Mouse (Mus musculus): ENCODE measurements around the gene Ebpl. TPM values are rescaled to one million over a fixed set of nuclear protein-coding genes. Genes with fewer than 3 reads are reported as not detected.
A peak's percentile ranks its signal among the peaks of the same experiment; 100 is the strongest.

Gene Ebpl
- polyA plus RNA-seq, 1 experiment = 5.1 TPM

DNA sequence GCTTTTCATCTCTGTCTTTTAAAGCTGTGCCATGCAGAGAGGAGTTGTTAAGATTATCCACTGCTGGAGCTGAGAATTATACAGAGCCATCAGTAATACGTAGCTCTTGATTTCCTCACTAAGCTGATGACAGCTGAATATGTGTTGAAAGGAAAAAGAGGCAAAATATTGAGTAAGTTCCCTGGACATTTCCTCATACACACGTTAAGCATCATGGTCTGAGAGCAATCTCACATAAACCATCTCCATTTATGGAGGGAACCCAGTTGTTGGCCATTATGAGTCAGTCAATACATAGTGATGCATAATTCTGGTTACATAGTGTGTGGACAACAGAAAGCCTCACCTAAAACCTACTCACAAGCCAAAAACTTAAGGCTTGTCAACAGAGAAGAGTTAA is 57.8 kb downstream of the Ebpl start:
- TF ChIP-seq CTCF (IDR thresholded peaks at IDR 0.05; ENCODE audit: borderline replicate concordance, insufficient read depth, low read depth, low read length) (no peak), POLR2A (IDR thresholded peaks at IDR 0.05; ENCODE audit: borderline replicate concordance, insufficient read depth, low read length) (no peak)
- Histone ChIP-seq H3K27ac (ENCODE audit: insufficient read depth, low read length) (no peak overlapping the region), H3K27me3 (ENCODE audit: control insufficient read depth, insufficient read depth, low read length) (no peaks in the 10 kb centered on the region), H3K4me3 (replicated peaks; ENCODE audit: insufficient read depth, low read depth, low read length) (no peak overlapping the region), H3K4me1 (ENCODE audit: control insufficient read depth, insufficient read depth, low read length) (no peaks in the 10 kb centered on the region)
- 88% methylated on average over 2 of the region's 2 CpGs for WGBS
- no peak for DNase-seq

GRCm38 (mm10) chr14:61301323-61301722 is 58.9 kb downstream of the Ebpl start:
- Histone ChIP-seq H3K27me3 (ENCODE audit: control insufficient read depth, insufficient read depth, low read length) (no peaks in the 10 kb centered on the region), H3K4me1 (ENCODE audit: control insufficient read depth, insufficient read depth, low read length) (no peaks in the 10 kb centered on the region), H3K4me3 (replicated peaks; ENCODE audit: insufficient read depth, low read depth, low read length) (no peak overlapping the region), H3K27ac (ENCODE audit: insufficient read depth, low read length) (no peak overlapping the region)
- WGBS = 51% methylated on average over 2 of the region's 2 CpGs
- TF ChIP-seq POLR2A (IDR thresholded peaks at IDR 0.05; ENCODE audit: borderline replicate concordance, insufficient read depth, low read length) = no peak
- no peak for TF ChIP-seq CTCF (IDR thresholded peaks at IDR 0.05; ENCODE audit: borderline replicate concordance, insufficient read depth, low read depth, low read length)
- no peak for DNase-seq

GRCm38 (mm10) chr14:61299810-61300209 is 60.4 kb downstream of the Ebpl start:
- Histone ChIP-seq H3K4me1 (ENCODE audit: control insufficient read depth, insufficient read depth, low read length) (no peaks in the 10 kb centered on the region), H3K27me3 (ENCODE audit: control insufficient read depth, insufficient read depth, low read length) (no peaks in the 10 kb centered on the region), H3K27ac (ENCODE audit: insufficient read depth, low read length) (no peak overlapping the region), H3K4me3 (replicated peaks; ENCODE audit: insufficient read depth, low read depth, low read length) (no peak overlapping the region)
- TF ChIP-seq POLR2A (IDR thresholded peaks at IDR 0.05; ENCODE audit: borderline replicate concordance, insufficient read depth, low read length) = no peak
- TF ChIP-seq CTCF (IDR thresholded peaks at IDR 0.05; ENCODE audit: borderline replicate concordance, insufficient read depth, low read depth, low read length) = no peak
- no peak for DNase-seq
- WGBS = 88% methylated on average over 6 of the region's 6 CpGs

DNA sequence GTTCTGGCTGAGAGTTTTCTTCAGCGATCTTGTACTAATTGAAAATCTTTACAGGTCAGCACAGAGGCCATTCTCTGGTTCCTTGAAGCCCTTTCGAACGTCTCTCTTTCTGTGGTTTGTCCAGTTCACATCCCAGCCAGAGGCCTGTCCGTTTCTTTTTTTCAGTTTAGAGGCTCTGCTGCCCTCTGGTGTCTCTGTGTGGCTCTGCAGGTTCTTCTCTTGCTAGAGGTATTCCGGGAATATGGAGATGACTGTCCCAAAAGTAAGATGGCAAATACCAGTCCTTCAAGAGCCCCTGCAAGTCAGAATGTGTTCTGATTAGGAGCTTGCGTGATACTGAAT is 65.5 kb downstream of the Ebpl start:
- TF ChIP-seq CTCF (IDR thresholded peaks at IDR 0.05; ENCODE audit: borderline replicate concordance, insufficient read depth, low read depth, low read length) = peak; percentile 50
- no peak for TF ChIP-seq POLR2A (IDR thresholded peaks at IDR 0.05; ENCODE audit: borderline replicate concordance, insufficient read depth, low read length)
- whole genome bisulfite sequencing = 13% methylated on average over 6 of the region's 6 CpGs
- peak; percentile 42 to 66 for DNase-seq
- Histone ChIP-seq H3K4me3 (replicated peaks; ENCODE audit: insufficient read depth, low read depth, low read length) (no peak overlapping the region), H3K27ac (ENCODE audit: insufficient read depth, low read length) (no peak overlapping the region), H3K27me3 (ENCODE audit: control insufficient read depth, insufficient read depth, low read length) (no peaks in the 10 kb centered on the region), H3K4me1 (ENCODE audit: control insufficient read depth, insufficient read depth, low read length) (no peaks in the 10 kb centered on the region)

- no peaks in the 10 kb centered on the region for H3K27me3 ChIP-seq (ENCODE audit: control insufficient read depth, insufficient read depth, low read length)
- TF ChIP-seq CTCF (IDR thresholded peaks at IDR 0.05; ENCODE audit: borderline replicate concordance, insufficient read depth, low read depth, low read length) = peak; percentile 62
- no peak for TF ChIP-seq POLR2A (IDR thresholded peaks at IDR 0.05; ENCODE audit: borderline replicate concordance, insufficient read depth, low read length)
- WGBS = 48% methylated on average over 16 of the region's 16 CpGs
- peak; percentile 65 to 73 for DNase-seq
- H3K4me3 ChIP-seq (replicated peaks; ENCODE audit: insufficient read depth, low read depth, low read length) = no peak overlapping the region
- no peaks in the 10 kb centered on the region for H3K4me1 ChIP-seq (ENCODE audit: control insufficient read depth, insufficient read depth, low read length)
- no peak overlapping the region for H3K27ac ChIP-seq (ENCODE audit: insufficient read depth, low read length)
Measured at GRCm38 (mm10) chr14:61293884-61294737, 66.1 kb downstream of the Ebpl start.

DNA sequence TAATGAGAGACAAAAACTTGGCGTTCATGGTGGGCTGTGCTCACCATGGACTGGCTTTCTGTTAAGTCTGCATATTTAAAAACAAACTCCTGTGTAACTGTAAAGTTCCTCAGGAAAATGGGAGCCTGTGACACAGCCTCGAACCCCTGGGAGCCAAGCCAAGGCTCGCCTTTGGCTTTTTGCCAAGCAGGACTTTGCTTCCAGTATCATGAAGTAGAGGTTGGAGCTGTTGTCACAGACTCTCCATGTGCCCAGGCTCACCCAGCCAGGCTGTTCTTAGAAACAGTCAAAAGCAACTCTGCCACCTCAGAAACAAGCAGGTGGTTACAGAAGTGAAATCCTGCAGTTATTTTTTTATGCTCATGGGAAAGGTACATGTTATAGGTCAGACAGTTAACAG is 69.6 kb downstream of the Ebpl start:
- Histone ChIP-seq H3K27ac (ENCODE audit: insufficient read depth, low read length) (no peak overlapping the region), H3K4me1 (ENCODE audit: control insufficient read depth, insufficient read depth, low read length) (no peaks in the 10 kb centered on the region), H3K4me3 (replicated peaks; ENCODE audit: insufficient read depth, low read depth, low read length) (no peak overlapping the region), H3K27me3 (ENCODE audit: control insufficient read depth, insufficient read depth, low read length) (no peaks in the 10 kb centered on the region)
- WGBS = 20% methylated on average over 3 of the region's 3 CpGs
- TF ChIP-seq POLR2A (IDR thresholded peaks at IDR 0.05; ENCODE audit: borderline replicate concordance, insufficient read depth, low read length) (no peak), CTCF (IDR thresholded peaks at IDR 0.05; ENCODE audit: borderline replicate concordance, insufficient read depth, low read depth, low read length) (no peak)
- DNase-seq = peak; percentile 30 to 41

GRCm38 (mm10) chr14:61288606-61289286 is 71.5 kb downstream of the Ebpl start:
- 81% methylated on average over 19 of the region's 19 CpGs for WGBS
- H3K27ac ChIP-seq (ENCODE audit: insufficient read depth, low read length) = no peak overlapping the region
- H3K4me1 ChIP-seq (ENCODE audit: control insufficient read depth, insufficient read depth, low read length) = no peaks in the 10 kb centered on the region
- no peak for DNase-seq
- no peak for TF ChIP-seq POLR2A (IDR thresholded peaks at IDR 0.05; ENCODE audit: borderline replicate concordance, insufficient read depth, low read length)
- no peak for TF ChIP-seq CTCF (IDR thresholded peaks at IDR 0.05; ENCODE audit: borderline replicate concordance, insufficient read depth, low read depth, low read length)
- no peak overlapping the region for H3K4me3 ChIP-seq (replicated peaks; ENCODE audit: insufficient read depth, low read depth, low read length)
- no peaks in the 10 kb centered on the region for H3K27me3 ChIP-seq (ENCODE audit: control insufficient read depth, insufficient read depth, low read length)

Other genes starting within 250 kb of the Ebpl start
- gene Sacs, start 222.0 kb downstream of the Ebpl start, polyA plus RNA-seq (2012; rRNA removed) = 18.4 and 18.6 TPM in 2 replicates
- gene Sgcg, start 101.9 kb downstream of the Ebpl start, polyA plus RNA-seq (2012; rRNA removed) = 1.1 and 1.4 TPM in 2 replicates
- gene Arl11, start 50.7 kb downstream of the Ebpl start, polyA plus RNA-seq (2012; rRNA removed) = 0.74 and 0.75 TPM in 2 replicates
- gene Kpna3, start 79.4 kb upstream of the Ebpl start, polyA plus RNA-seq (2012; rRNA removed) = 37.7 and 38.9 TPM in 2 replicates
- gene Spryd7, start 196.4 kb upstream of the Ebpl start, polyA plus RNA-seq (2012; rRNA removed) = 41.1 and 41.7 TPM in 2 replicates
- 14.6 and 16.7 TPM in 2 replicates for gene Trim13, start 237.8 kb upstream of the Ebpl start, polyA plus RNA-seq (2012; rRNA removed)
- 0.51 and 0.73 TPM in 2 replicates for gene Kcnrg, start 247.0 kb upstream of the Ebpl start, polyA plus RNA-seq (2012; rRNA removed)